Mouse (Mus musculus) gastrocnemius, postnatal 36 days (tissue): ENCODE measurements around the gene Ntrk3. TPM values are rescaled to one million over a fixed set of nuclear protein-coding genes. Genes with fewer than 3 reads are reported as not detected.

Experiments
- DNase-seq, 2 experiments: peaks; one replicate each; pipeline ENCODE4 v3.0.0; 2022
- intact Hi-C: fragments of 180-260 bp; cut with DNase I; formaldehyde crosslinking; loops from one replicate; pipeline ENCODE4 v1.15.1; 2025
- total RNA-seq, 2 experiments: library from RNA; stranded (reverse); gene quantifications; 2 replicates each; pipeline ENCODE4 v1.2.3; 2021

The Ntrk3 gene
- total RNA-seq, 2 experiments from 2014 or later = 1.3 to 1.8 TPM

DNA sequence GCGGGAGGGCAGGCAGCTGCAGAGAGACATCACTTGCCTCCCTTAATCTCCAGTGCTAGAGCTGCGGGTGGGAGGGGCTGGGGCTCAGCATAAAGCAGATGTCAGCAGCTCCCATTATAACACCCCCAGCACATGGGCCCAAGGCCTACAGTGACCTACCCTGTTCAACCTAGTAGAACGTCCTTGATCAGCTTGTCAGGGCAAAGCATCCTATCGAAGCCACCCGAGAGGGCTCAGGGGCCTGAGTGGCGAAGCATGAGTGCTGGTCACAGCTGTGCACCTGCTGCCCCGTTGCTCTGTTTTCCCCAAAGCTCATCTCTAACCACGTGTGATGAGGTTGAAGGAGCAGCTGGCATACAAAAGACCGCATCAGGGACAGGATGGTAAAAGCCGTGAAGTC, 191.3 kb downstream of the Ntrk3 start:
- no peak for DNase-seq
- intact Hi-C loops = no loop called here

DNA sequence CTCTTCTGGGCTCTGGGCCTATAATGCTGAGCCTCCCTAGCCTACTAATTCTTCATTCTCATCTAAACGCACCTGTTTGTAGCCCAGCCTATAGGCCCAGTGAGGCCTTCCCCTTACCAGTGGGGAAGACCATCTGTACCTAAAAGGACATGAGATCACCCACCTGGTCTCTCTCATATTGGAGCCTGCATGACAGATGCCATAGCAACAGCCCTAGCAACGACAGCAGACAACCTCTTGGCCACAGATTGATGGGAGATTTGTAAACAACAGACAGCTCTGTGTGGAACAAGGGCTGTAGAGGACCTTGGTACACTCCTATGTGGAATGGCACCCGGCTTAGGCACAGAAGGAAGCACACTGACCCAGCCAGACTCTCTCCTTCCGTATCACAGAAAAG, 195.3 kb downstream of the Ntrk3 start:
- intact Hi-C loops = no loop called here
- DNase-seq = no peak

GRCm38 (mm10) chr7:78530286-78530685, 207.5 kb downstream of the Ntrk3 start:
- intact Hi-C loops = no loop called here
- no peak for DNase-seq

GRCm38 (mm10) chr7:78528008-78528407, 209.8 kb downstream of the Ntrk3 start:
- DNase-seq = no peak
- intact Hi-C loops = no loop called here

GRCm38 (mm10) chr7:78527564-78527963, 210.2 kb downstream of the Ntrk3 start:
- intact Hi-C loops = no loop called here
- DNase-seq = no peak

- intact Hi-C loops = no loop called here
- no peak for DNase-seq
These were observed 217.4 kb downstream of the Ntrk3 start for GRCm38 (mm10) chr7:78520243-78520927.

- intact Hi-C loops = no loop called here
- DNase-seq = no peak
These were observed 218.1 kb downstream of the Ntrk3 start for GRCm38 (mm10) chr7:78519689-78520088.

DNA sequence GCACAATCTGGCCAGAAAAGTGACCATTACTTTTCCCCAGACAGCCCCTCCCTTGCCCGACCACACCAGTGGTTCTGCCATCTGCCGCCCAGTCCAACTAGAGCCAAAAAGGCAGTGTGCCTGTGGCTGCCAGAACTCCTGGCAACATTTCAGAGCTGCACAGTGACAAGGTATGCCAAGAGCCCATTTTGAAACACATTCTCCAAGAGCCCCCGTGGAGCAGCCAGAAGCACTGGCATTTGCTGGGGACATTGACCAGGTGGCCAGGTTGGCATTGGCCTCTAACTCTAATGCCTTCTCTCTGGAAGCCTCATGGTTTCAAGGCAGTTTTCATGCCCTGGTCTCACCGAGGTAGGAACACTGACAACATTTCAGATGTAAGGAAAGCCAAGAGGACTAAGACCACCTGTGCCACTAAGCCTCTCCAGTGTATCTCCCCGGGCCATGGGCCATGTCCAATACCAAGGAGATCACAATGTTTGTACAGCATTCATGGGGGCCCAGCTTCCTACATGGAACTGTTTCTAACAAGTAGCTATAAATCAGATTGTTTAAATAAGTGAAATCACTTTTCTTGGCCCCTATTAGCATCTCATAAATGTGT, 218.9 kb downstream of the Ntrk3 start:
- intact Hi-C loops = no loop called here
- no peak for DNase-seq

- no peak for DNase-seq
- intact Hi-C loops = no loop called here
These were observed 222.7 kb downstream of the Ntrk3 start for GRCm38 (mm10) chr7:78515042-78515609.

DNA sequence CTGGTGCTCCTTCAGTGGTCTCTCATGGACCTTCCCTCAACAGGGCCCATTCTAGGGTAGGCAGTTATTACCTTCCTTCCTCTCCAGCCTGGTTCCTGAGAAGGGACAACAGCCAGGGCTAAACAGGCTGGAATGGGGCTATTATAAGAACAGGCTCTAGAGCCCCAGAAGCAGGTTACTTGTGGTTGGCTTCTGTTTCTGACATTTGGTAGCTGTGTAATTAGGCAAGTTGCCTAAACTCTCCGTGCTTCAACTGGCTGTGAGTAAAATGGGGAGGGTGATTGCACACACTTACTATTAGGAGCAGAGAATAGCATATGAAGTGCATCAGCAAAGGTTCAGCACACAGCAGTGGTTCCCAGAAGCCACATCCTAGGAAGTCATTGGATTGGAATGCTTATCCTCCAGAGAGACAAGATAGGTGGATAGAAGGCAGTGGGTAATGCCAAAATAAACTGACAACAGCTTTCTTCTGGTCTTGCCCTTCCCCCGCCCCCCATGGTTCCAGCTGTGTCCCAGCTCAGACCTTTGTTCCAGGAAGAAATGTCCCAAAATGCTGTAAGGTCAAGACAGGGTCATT, 230.7 kb downstream of the Ntrk3 start:
- intact Hi-C loops = no loop called here
- DNase-seq = no peak

GRCm38 (mm10) chr7:78500863-78501262, 236.9 kb downstream of the Ntrk3 start:
- no peak for DNase-seq
- intact Hi-C loops = no loop called here

DNA sequence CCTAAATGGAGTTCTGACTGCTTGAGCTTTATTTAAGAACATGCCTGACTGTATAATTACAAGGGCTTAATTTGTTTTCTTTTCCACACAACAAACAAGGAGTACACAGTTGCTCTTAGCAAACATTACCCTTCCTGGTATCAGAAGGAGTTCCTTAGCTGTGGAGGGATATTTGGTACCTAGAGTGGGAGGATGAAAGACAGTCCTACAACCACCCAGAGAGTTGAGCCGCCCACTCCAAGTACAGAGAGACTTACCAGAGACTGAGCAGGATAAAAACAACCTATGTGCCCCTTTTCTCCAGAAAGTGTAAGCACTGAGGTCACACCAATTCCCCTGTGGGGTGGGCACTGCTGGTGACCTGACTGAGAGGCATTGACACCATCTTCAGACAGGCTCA, 237.8 kb downstream of the Ntrk3 start:
- intact Hi-C loops = no loop called here

DNA sequence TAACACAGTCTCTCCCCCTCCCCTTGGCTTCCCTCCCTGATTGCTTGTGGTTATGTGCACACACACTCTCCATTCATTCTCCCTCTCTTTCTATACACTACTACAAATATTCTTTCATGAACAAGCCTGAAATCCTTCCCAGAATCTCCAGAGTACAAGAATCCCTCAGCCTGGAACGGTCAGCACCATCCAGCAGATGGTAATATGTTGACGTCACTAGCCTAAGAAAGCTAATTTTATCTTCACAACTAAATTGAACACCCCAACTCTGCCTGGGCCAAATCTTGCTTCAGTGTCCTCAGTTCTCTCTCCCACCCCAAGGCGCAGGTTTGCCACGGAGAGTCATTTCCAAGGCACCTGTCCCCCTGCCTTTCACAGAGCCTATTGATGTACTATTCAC, 239.5 kb downstream of the Ntrk3 start:
- intact Hi-C loops = no loop called here
- DNase-seq = no peak

More for the DNA sequence above, 237.8 kb downstream of the Ntrk3 start:
- DNase-seq = no peak

DNA sequence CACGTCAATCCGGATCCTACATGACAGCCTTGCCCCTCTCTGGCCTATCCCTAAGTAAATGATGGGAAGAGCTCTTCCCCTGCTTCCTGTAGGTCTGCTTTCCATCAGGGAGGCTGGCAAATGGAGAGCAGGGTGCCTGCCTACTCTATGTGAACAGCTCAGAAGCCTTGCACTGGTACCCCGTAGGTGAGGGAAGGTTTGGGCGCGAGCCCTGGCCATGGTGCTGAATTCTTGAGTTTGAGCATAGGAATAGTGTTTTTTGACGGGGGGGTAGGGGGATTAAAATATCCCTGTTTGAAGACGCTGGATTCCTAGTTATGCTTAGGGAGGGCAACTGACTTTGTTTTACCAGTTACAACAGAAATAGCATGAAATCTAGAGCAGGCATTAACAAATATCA, 240.0 kb downstream of the Ntrk3 start:
- DNase-seq = no peak
- intact Hi-C loops = no loop called here

GRCm38 (mm10) chr7:78493591-78493990, 244.2 kb downstream of the Ntrk3 start:
- intact Hi-C loops = no loop called here
- DNase-seq = no peak

DNA sequence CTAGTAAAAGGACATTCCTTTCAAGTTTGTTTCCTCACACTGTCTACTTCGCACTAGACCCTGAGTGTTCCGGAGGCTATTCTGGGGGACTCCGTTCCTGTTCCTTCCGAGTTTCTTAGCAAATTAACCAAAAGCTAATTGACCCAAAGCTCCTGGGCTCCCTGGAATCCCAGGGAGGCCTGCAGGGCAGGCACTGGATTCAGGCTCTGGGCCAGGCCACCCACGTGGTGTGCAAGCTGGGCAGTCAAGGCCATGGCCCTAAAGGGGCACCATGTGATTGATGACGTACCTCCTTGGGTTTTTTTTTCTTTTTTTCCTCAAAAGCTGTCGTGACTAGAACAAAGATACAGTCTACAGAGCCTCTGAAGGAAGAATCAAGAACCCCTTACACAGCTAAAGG, 246.6 kb downstream of the Ntrk3 start:
- DNase-seq = no peak
- intact Hi-C loops = no loop called here

DNA sequence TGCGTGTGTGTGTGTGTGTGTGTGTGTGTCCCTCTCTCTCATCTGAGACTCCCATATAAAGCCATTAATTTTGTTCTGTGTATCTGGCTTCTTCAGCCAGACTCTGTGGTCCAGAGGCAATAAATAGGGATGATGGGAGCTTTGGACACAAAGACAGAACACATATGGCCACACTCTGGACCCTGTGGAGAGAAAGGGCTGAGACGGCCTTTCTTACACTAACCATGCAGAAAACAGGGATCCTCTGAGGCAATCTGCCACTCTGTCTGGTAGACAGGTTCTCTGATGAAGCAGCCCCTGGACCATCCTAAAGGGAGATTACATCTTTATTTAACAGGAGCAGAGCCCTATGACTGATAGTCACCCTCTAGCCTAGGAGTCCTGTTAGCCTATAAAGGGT, 253.5 kb downstream of the Ntrk3 start:
- intact Hi-C loops = no loop called here
- DNase-seq = no peak

GRCm38 (mm10) chr7:78483729-78484128, 254.1 kb downstream of the Ntrk3 start:
- no peak for DNase-seq
- intact Hi-C loops = no loop called here

GRCm38 (mm10) chr7:78483061-78483460, 254.8 kb downstream of the Ntrk3 start:
- DNase-seq = no peak
- intact Hi-C loops = no loop called here

- intact Hi-C loops = no loop called here
- no peak for DNase-seq
These were observed 258.9 kb downstream of the Ntrk3 start for GRCm38 (mm10) chr7:78478881-78479280.

- intact Hi-C loops = no loop called here
- DNase-seq = no peak
These were observed 266.1 kb downstream of the Ntrk3 start for GRCm38 (mm10) chr7:78471755-78472154.

- intact Hi-C loops = no loop called here
- DNase-seq = no peak
These were observed 266.5 kb downstream of the Ntrk3 start for GRCm38 (mm10) chr7:78471270-78471669.
